Mouse (Mus musculus): Measurements from ENCODE around the gene D630023F18Rik.

DNA sequence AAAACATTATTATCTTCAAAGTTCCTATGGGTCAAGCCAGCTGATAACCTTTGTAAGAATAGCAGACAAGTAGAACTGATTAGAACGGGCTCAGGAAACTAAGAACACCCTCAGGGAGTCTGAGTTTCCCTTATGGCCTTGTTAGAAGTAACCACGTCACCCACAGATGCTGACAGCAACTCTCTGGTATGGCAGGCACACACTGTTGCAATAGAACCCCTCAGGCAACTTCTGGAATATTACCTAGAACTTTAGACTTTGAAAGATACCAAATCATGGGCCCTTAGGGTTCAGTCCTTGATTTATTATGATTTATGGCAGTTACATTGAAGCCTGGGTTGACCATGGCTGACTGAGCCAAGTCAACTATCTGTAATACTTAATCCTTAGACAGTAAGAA, 23.6 kb upstream of the D630023F18Rik start:
- TF ChIP-seq CTCF (IDR thresholded peaks at IDR 0.05; ENCODE audit: extremely low read depth, insufficient read depth, low read length) (no peak), POLR2A (IDR thresholded peaks at IDR 0.05; ENCODE audit: extremely low read depth, insufficient read depth, low read length) (no peak)

Measured in cortical plate, adult 2 months (tissue).